Mouse (Mus musculus) left cerebral cortex, postnatal 25 days (tissue): Measurements from ENCODE around the gene Defa28. TPM values are rescaled to one million over a fixed set of nuclear protein-coding genes. Genes with fewer than 3 reads are reported as not detected.
"Not testable (repeated sequence)": the region's sequence is repeated elsewhere in the genome, so short reads cannot be mapped to it uniquely, and the experiment has no call there.

ENCODE experiments used
- DNase-seq, 2 experiments: peaks; one replicate each; pipeline ENCODE4 v3.0.0; 2022; ENCODE audit warnings: low spot score in 2 of 2, mixed read lengths in 1 of 2
- intact Hi-C: fragments of 180-260 bp; cut with DNase I; formaldehyde crosslinking; loops from one replicate; pipeline ENCODE4 v1.15.1; 2025
- total RNA-seq, 2 experiments: library from RNA; stranded (reverse); gene quantifications; 2 replicates each; pipeline ENCODE4 v1.2.3; 2021

The Defa28 gene
- total RNA-seq = not detected

GRCm38 (mm10) chr8:21582706-21583105 lies at the start of gene Defa28:
Gene Defa28 (plus strand): TSS chr8:21583006.
- DNase-seq, intact Hi-C loops: not testable (repeated sequence)

DNA sequence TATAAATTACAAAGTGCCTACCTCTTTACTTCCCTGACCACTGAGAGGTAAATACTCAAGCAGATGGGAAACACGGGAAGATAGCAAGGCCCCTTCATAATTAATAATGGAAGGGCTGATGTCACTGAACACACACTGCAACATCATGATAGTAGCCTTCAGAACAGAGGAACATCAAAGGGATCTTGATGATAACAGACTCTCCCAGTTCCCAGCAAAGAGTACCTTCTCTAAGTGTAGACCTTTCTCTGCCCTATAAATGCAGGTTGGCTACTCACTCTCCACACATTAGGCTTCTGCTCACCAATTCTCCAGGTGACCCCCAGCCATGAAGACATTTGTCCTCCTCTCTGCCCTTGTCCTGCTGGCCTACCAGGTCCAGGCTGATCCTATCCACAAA lies 17.7 kb upstream of the Defa28 start, which contains the start of gene Defa37:
Gene Defa37 (plus strand): TSS at position 301 of the 400 bp plus-strand sequence.
- DNase-seq, intact Hi-C loops: not testable (repeated sequence)

DNA sequence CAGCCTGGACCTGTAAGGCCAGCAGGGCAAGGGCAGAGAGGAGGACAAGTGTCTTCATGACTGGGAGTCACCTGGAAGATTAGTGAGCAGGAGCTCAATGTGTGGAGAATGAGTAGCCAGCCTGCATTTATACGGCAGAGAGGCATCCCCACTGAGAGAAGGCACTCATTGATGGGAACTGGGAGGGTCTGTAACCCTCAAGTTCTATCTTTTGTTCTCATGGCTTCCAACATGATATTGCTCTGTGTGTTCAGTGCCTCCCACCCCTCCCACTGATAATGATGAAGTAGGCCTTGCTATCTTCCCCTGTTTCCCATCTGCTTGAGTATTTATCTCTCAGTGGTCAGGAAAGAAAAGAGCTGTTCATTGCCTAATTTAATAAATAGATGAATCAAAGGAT lies 11.6 kb downstream of the Defa28 start, which contains the start of gene Gm7861:
Gene Gm7861 (minus strand): TSS at position 101 of the 400 bp plus-strand sequence.
- DNase-seq, intact Hi-C loops: not testable (repeated sequence)

GRCm38 (mm10) chr8:21617883-21618282 lies 35.1 kb downstream of the Defa28 start, which contains the start of gene Defa26:
Gene Defa26 (plus strand): TSS chr8:21618183.
- intact Hi-C loops, DNase-seq: not testable (repeated sequence)

Other genes with a start within 250 kb of the Defa28 start
- not detected for gene Defa2, start 204.5 kb upstream of the Defa28 start, total RNA-seq
- gene Defa33, start 191.2 kb upstream of the Defa28 start, total RNA-seq = not detected
- not detected for gene Defa36, start 155.6 kb upstream of the Defa28 start, total RNA-seq
- not detected for gene Gm7849, start 126.4 kb upstream of the Defa28 start, total RNA-seq
- gene Defa20, start 73.7 kb upstream of the Defa28 start, total RNA-seq = not detected
- not detected for gene Defa32, start 54.0 kb upstream of the Defa28 start, total RNA-seq
- not detected for gene Defa37, start 17.6 kb upstream of the Defa28 start, total RNA-seq
- not detected for gene Gm7861, start 11.5 kb downstream of the Defa28 start, total RNA-seq
- not detected for gene Defa26, start 35.2 kb downstream of the Defa28 start, total RNA-seq
- not detected for gene Defa17, start 72.8 kb downstream of the Defa28 start, total RNA-seq
- not detected for gene Defa34, start 82.8 kb downstream of the Defa28 start, total RNA-seq
- gene AY761184, start 120.6 kb downstream of the Defa28 start, total RNA-seq = not detected
- not detected for gene Defa24, start 151.5 kb downstream of the Defa28 start, total RNA-seq
- not detected for gene Defb50, start 240.5 kb downstream of the Defa28 start, total RNA-seq